Mouse (Mus musculus): ENCODE data around the gene F7. TPM values are rescaled to one million over a fixed set of nuclear protein-coding genes. Genes with fewer than 3 reads are reported as not detected.

Gene F7
- 0.10 TPM in 2 replicates for polyA plus RNA-seq (2016; fragmentation: Nextera tagmentation; extraction: Ambion mirVana)

- 73% methylated on average over 10 of the region's 10 CpGs for WGBS
- Histone ChIP-seq H3K9ac (no peak within 1 kb of the TSS), H3K9me3 (no peaks in the 10 kb centered on the region), H3K36me3 (replicated peaks) (no peaks in the 10 kb centered on the region; the same call in 1 of the 2 replicates), H3K4me1 (no peaks in the 10 kb centered on the region), H3K4me3 (replicated peaks) (no peak within 1 kb of the TSS), H3K4me2 (no peak within 1 kb of the TSS), H3K27me3 (no peaks in the 10 kb centered on the region), H3K27ac (no peak within 1 kb of the TSS)
- no peak for ATAC-seq (ENCODE audit: low FRiP score)
These were observed at the start of gene F7 for GRCm38 (mm10) chr8:13025487-13026224. Gene F7 (plus strand): TSS chr8:13026034.

GRCm38 (mm10) chr8:12976290-12976689, 49.5 kb upstream of the F7 start:
- WGBS = 91% methylated on average over 11 of the region's 11 CpGs
- H3K36me3 ChIP-seq (replicated peaks) = peaks cover 46% of the 10 kb centered on the region
- no peak overlapping the region for H3K4me3 ChIP-seq (replicated peaks)
- H3K9ac ChIP-seq = no peak overlapping the region
- H3K4me2 ChIP-seq = no peak overlapping the region
- no peaks in the 10 kb centered on the region for H3K27me3 ChIP-seq
- H3K27ac ChIP-seq = no peak overlapping the region
- H3K9me3 ChIP-seq = no peaks in the 10 kb centered on the region
- ATAC-seq (ENCODE audit: low FRiP score) = no peak
- no peaks in the 10 kb centered on the region for H3K4me1 ChIP-seq

- WGBS = 81% methylated on average over 5 of the region's 5 CpGs
These were observed 49.1 kb upstream of the F7 start for GRCm38 (mm10) chr8:12976723-12977122.

GRCm38 (mm10) chr8:12977325-12977724, 48.5 kb upstream of the F7 start:
- Histone ChIP-seq H3K27ac (no peak overlapping the region), H3K9ac (no peak overlapping the region), H3K4me2 (no peak overlapping the region), H3K36me3 (replicated peaks) (peaks cover 54% of the 10 kb centered on the region), H3K4me1 (no peaks in the 10 kb centered on the region), H3K27me3 (no peaks in the 10 kb centered on the region), H3K4me3 (replicated peaks) (no peak overlapping the region), H3K9me3 (no peaks in the 10 kb centered on the region; the same call in 1 of the 2 replicates)
- ATAC-seq (ENCODE audit: low FRiP score) = no peak
- WGBS = 86% methylated on average over 12 of the region's 12 CpGs

More at GRCm38 (mm10) chr8:12976723-12977122, 49.1 kb upstream of the F7 start:
- H3K9ac ChIP-seq = no peak overlapping the region
- no peaks in the 10 kb centered on the region for H3K4me1 ChIP-seq
- no peak overlapping the region for H3K27ac ChIP-seq
- no peak for ATAC-seq (ENCODE audit: low FRiP score)
- peaks cover 50% of the 10 kb centered on the region for H3K36me3 ChIP-seq (replicated peaks)
- no peak overlapping the region for H3K4me3 ChIP-seq (replicated peaks)
- no peaks in the 10 kb centered on the region; the same call in 1 of the 2 replicates for H3K9me3 ChIP-seq
- H3K4me2 ChIP-seq = no peak overlapping the region
- no peaks in the 10 kb centered on the region for H3K27me3 ChIP-seq

- H3K4me1 ChIP-seq = no peaks in the 10 kb centered on the region
- H3K27me3 ChIP-seq = no peaks in the 10 kb centered on the region
- ATAC-seq (ENCODE audit: low FRiP score) = no peak
- H3K4me3 ChIP-seq (replicated peaks) = no peak overlapping the region
- no peaks in the 10 kb centered on the region; the same call in 1 of the 2 replicates for H3K9me3 ChIP-seq
- H3K36me3 ChIP-seq (replicated peaks) = peaks cover 61% of the 10 kb centered on the region
- 70% methylated on average over 2 of the region's 2 CpGs for WGBS
- H3K27ac ChIP-seq = no peak overlapping the region
- no peak overlapping the region for H3K9ac ChIP-seq
- no peak overlapping the region for H3K4me2 ChIP-seq
These were observed 47.5 kb upstream of the F7 start for GRCm38 (mm10) chr8:12978308-12978707.

GRCm38 (mm10) chr8:12978726-12979125, 47.1 kb upstream of the F7 start:
- Histone ChIP-seq H3K4me2 (no peak overlapping the region), H3K4me1 (no peaks in the 10 kb centered on the region), H3K36me3 (replicated peaks) (peaks cover 57% of the 10 kb centered on the region), H3K27me3 (no peaks in the 10 kb centered on the region), H3K4me3 (replicated peaks) (no peak overlapping the region), H3K27ac (no peak overlapping the region), H3K9me3 (no peaks in the 10 kb centered on the region; the same call in 1 of the 2 replicates), H3K9ac (no peak overlapping the region)
- ATAC-seq (ENCODE audit: low FRiP score) = peak; percentile 60; the same call in 1 of the 2 replicates
- 27% methylated on average over 5 of the region's 5 CpGs for WGBS

GRCm38 (mm10) chr8:12983681-12984467, 42.0 kb upstream of the F7 start:
- H3K27ac ChIP-seq = no peak overlapping the region
- no peak overlapping the region for H3K4me2 ChIP-seq
- peaks cover 35% of the 10 kb centered on the region for H3K36me3 ChIP-seq (replicated peaks)
- 88% methylated on average over 18 of the region's 18 CpGs for WGBS
- ATAC-seq (ENCODE audit: low FRiP score) = peak; percentile 30; the same call in 1 of the 2 replicates
- H3K4me1 ChIP-seq = no peaks in the 10 kb centered on the region
- H3K9ac ChIP-seq = no peak overlapping the region
- H3K4me3 ChIP-seq (replicated peaks) = no peak overlapping the region
- H3K27me3 ChIP-seq = no peaks in the 10 kb centered on the region
- no peaks in the 10 kb centered on the region; the same call in 1 of the 2 replicates for H3K9me3 ChIP-seq

- H3K4me3 ChIP-seq (replicated peaks) = no peak overlapping the region
- no peak for ATAC-seq (ENCODE audit: low FRiP score)
- peaks cover 31% of the 10 kb centered on the region for H3K36me3 ChIP-seq (replicated peaks)
- H3K4me2 ChIP-seq = no peak overlapping the region
- no peak overlapping the region for H3K9ac ChIP-seq
- no peaks in the 10 kb centered on the region for H3K27me3 ChIP-seq
- H3K27ac ChIP-seq = no peak overlapping the region
- 92% methylated on average over 17 of the region's 17 CpGs for WGBS
- no peaks in the 10 kb centered on the region for H3K4me1 ChIP-seq
- H3K9me3 ChIP-seq = no peaks in the 10 kb centered on the region; the same call in 1 of the 2 replicates
These were observed 41.1 kb upstream of the F7 start for GRCm38 (mm10) chr8:12984601-12985243.

GRCm38 (mm10) chr8:12985259-12985658, 40.6 kb upstream of the F7 start:
- 94% methylated on average over 13 of the region's 13 CpGs for WGBS
- H3K4me1 ChIP-seq = no peaks in the 10 kb centered on the region
- no peaks in the 10 kb centered on the region for H3K27me3 ChIP-seq
- ATAC-seq (ENCODE audit: low FRiP score) = no peak
- no peak overlapping the region for H3K27ac ChIP-seq
- no peaks in the 10 kb centered on the region; the same call in 1 of the 2 replicates for H3K9me3 ChIP-seq
- H3K36me3 ChIP-seq (replicated peaks) = peaks cover 34% of the 10 kb centered on the region
- no peak overlapping the region for H3K4me3 ChIP-seq (replicated peaks)
- no peak overlapping the region for H3K4me2 ChIP-seq
- H3K9ac ChIP-seq = no peak overlapping the region

GRCm38 (mm10) chr8:12987571-12987970, 38.3 kb upstream of the F7 start:
- no peaks in the 10 kb centered on the region for H3K9me3 ChIP-seq
- no peak overlapping the region for H3K4me3 ChIP-seq (replicated peaks)
- peaks cover 22% of the 10 kb centered on the region for H3K36me3 ChIP-seq (replicated peaks)
- no peak overlapping the region for H3K27ac ChIP-seq
- no peaks in the 10 kb centered on the region for H3K27me3 ChIP-seq
- H3K4me1 ChIP-seq = no peaks in the 10 kb centered on the region
- 89% methylated on average over 8 of the region's 8 CpGs for WGBS
- no peak for ATAC-seq (ENCODE audit: low FRiP score)
- no peak overlapping the region for H3K9ac ChIP-seq
- H3K4me2 ChIP-seq = no peak overlapping the region

GRCm38 (mm10) chr8:12988722-12989430, 37.0 kb upstream of the F7 start:
- ATAC-seq (ENCODE audit: low FRiP score) = no peak
- H3K27me3 ChIP-seq = no peaks in the 10 kb centered on the region
- peaks cover 19% of the 10 kb centered on the region for H3K36me3 ChIP-seq (replicated peaks)
- no peaks in the 10 kb centered on the region for H3K4me1 ChIP-seq
- no peak overlapping the region for H3K4me3 ChIP-seq (replicated peaks)
- WGBS = 83% methylated on average over 13 of the region's 13 CpGs
- no peak overlapping the region for H3K27ac ChIP-seq
- no peaks in the 10 kb centered on the region for H3K9me3 ChIP-seq
- H3K4me2 ChIP-seq = no peak overlapping the region
- no peak overlapping the region for H3K9ac ChIP-seq

GRCm38 (mm10) chr8:12991411-12991810, 34.4 kb upstream of the F7 start:
- H3K36me3 ChIP-seq (replicated peaks) = peaks cover 23% of the 10 kb centered on the region

More at GRCm38 (mm10) chr8:12991411-12991810, 34.4 kb upstream of the F7 start:
- Histone ChIP-seq H3K4me3 (replicated peaks) (no peak overlapping the region), H3K27me3 (no peaks in the 10 kb centered on the region), H3K9ac (no peak overlapping the region), H3K4me2 (no peak overlapping the region), H3K9me3 (no peaks in the 10 kb centered on the region), H3K27ac (no peak overlapping the region), H3K4me1 (no peaks in the 10 kb centered on the region)
- WGBS = 88% methylated on average over 10 of the region's 10 CpGs
- ATAC-seq (ENCODE audit: low FRiP score) = no peak
